Mouse (Mus musculus) ES-E14 (cell line): ENCODE measurements around the gene Eif2d. TPM values are rescaled to one million over a fixed set of nuclear protein-coding genes. Genes with fewer than 3 reads are reported as not detected.
A peak's percentile ranks its signal among the peaks of the same experiment; 100 is the strongest.

Experiments
- DNase-seq: peaks from one replicate; pipeline ENCODE4 v3.0.0-alpha.2; 2013; ENCODE audit warnings: low read depth, low spot score
- H3K27ac ChIP-seq: 2 replicates; pipeline ENCODE4 v1.5.1; 2012; ENCODE audit warnings: low read depth, mild to moderate bottlenecking, low read length, moderate library complexity, mixed read lengths; ENCODE audit not compliant: poor library complexity, insufficient read depth, severe bottlenecking
- H3K36me3 ChIP-seq: 2 replicates; pipeline ENCODE4 v1.6.1; 2012; ENCODE audit warnings: mild to moderate bottlenecking, low read length, moderate library complexity, mixed read lengths; ENCODE audit not compliant: control insufficient read depth, poor library complexity, insufficient read depth, severe bottlenecking
- H3K4me1 ChIP-seq, 2 experiments: fragments of 150-350 bp in 1 of 2; sonication (generic) in 1 of 2; 2 replicates each; pipeline ENCODE4 v1.6.1; 2012; ENCODE audit warnings: low read length in 2 of 2, mild to moderate bottlenecking in 1 of 2, mixed read lengths in 1 of 2; ENCODE audit not compliant: control insufficient read depth in 2 of 2, insufficient read depth in 2 of 2, poor library complexity in 1 of 2
- H3K4me3 ChIP-seq, 2 experiments: fragments of 150-350 bp in 1 of 2; sonication (generic) in 1 of 2; 2 replicates each; pipeline ENCODE4 v1.5.1; 2012; ENCODE audit warnings: low read length in 2 of 2, low read depth in 1 of 2, mild to moderate bottlenecking in 1 of 2, mixed read lengths in 1 of 2; ENCODE audit not compliant: insufficient read depth in 1 of 2, poor library complexity in 1 of 2, severe bottlenecking in 1 of 2
- H3K9ac ChIP-seq: 2 replicates; pipeline ENCODE4 v1.6.1; 2012; ENCODE audit warnings: low read depth, mild to moderate bottlenecking, low read length, mixed read lengths; ENCODE audit not compliant: poor library complexity, insufficient read depth, severe bottlenecking
- H3K9me3 ChIP-seq: fragments of 150-350 bp; sonication (generic); 2 replicates; pipeline ENCODE4 v1.6.1; 2012; ENCODE audit warnings: low read depth, mild to moderate bottlenecking, low read length; ENCODE audit not compliant: control insufficient read depth, insufficient read depth
- CHD2 ChIP-seq: IDR thresholded peaks from 2 replicates; pipeline ENCODE4 v1.6.1; 2014; ENCODE audit warnings: mild to moderate bottlenecking, low read depth, low read length, inconsistent platforms
- HCFC1 ChIP-seq: IDR thresholded peaks from 2 replicates; pipeline ENCODE4 v1.6.1; 2012; ENCODE audit warnings: low read length, inconsistent platforms, borderline replicate concordance; ENCODE audit not compliant: insufficient read depth
- MAFK ChIP-seq: IDR thresholded peaks from 2 replicates; pipeline ENCODE4 v1.6.1; 2014; ENCODE audit warnings: mild to moderate bottlenecking, low read depth, low read length, inconsistent platforms; ENCODE audit not compliant: insufficient read depth
- ZC3H11A ChIP-seq: IDR thresholded peaks from 2 replicates; pipeline ENCODE4 v1.6.1; 2012; ENCODE audit warnings: low read depth, mild to moderate bottlenecking, inconsistent platforms, low read length, borderline replicate concordance
- ZNF384 ChIP-seq: IDR thresholded peaks from 2 replicates; pipeline ENCODE4 v1.6.1; 2012; ENCODE audit warnings: low read depth, low read length, inconsistent platforms
- in situ Hi-C, 2 experiments: fragments of 600-800 bp; cut with MboI; formaldehyde crosslinking; loops; one replicate each; pipeline ENCODE4 v1.15.1; 2025; ENCODE audit warnings: low sequenced_read_pairs in 2 of 2, inconsistent platforms in 1 of 2; ENCODE audit not compliant: unreplicated experiment in 2 of 2
- total RNA-seq: library from RNA; depleted of rRNA; stranded (reverse); fragments of 300-350 nt; gene quantifications from 2 replicates; pipeline ENCODE4 v1.2.3, GENCODE M21; 2012

The Eif2d gene
- total RNA-seq, 1 experiment, result 64.5 TPM

GRCm38 (mm10) chr1:131119026-131119425 lies 34.0 kb upstream of the Eif2d start:
- no peak for DNase-seq
- Histone ChIP-seq H3K9ac (no peak overlapping the region), H3K4me3 (no peak overlapping the region), H3K4me1 (no peaks in the 10 kb centered on the region; a peak in 1 of 4 replicates), H3K36me3 (no peaks in the 10 kb centered on the region), H3K27ac (no peak overlapping the region), H3K9me3 (no peaks in the 10 kb centered on the region)
- TF ChIP-seq ZNF384, result no peak
- no peak for TF ChIP-seq HCFC1
- no peak for TF ChIP-seq ZC3H11A
- TF ChIP-seq MAFK, result no peak
- TF ChIP-seq CHD2, result no peak
- in situ Hi-C loops, result no loop called here

GRCm38 (mm10) chr1:131121987-131122386 lies 31.0 kb upstream of the Eif2d start:
- Histone ChIP-seq H3K27ac (no peak overlapping the region), H3K4me1 (no peaks in the 10 kb centered on the region), H3K4me3 (no peak overlapping the region), H3K9ac (no peak overlapping the region), H3K9me3 (no peaks in the 10 kb centered on the region), H3K36me3 (peaks cover 6% of the 10 kb centered on the region; the same call in 1 of the 2 replicates)
- no peak for DNase-seq
- in situ Hi-C loops, result loop anchor here in 1 of 2 experiments (10.0 kb wide), 1 partner anchor 143 kb away; no protein-coding TSS in a partner anchor
- TF ChIP-seq MAFK (no peak), CHD2 (no peak), ZNF384 (no peak), HCFC1 (no peak), ZC3H11A (no peak)

- no peak overlapping the region for H3K4me3 ChIP-seq
- H3K9ac ChIP-seq, result no peak overlapping the region
- in situ Hi-C loops, result loop anchor here in 1 of 2 experiments (10.0 kb wide), 1 partner anchor 141 kb away; no protein-coding TSS in a partner anchor
- no peak for DNase-seq
- TF ChIP-seq HCFC1 (no peak), ZNF384 (no peak), MAFK (no peak), ZC3H11A (no peak), CHD2 (no peak)
- no peaks in the 10 kb centered on the region for H3K4me1 ChIP-seq
- H3K9me3 ChIP-seq, result no peaks in the 10 kb centered on the region
- H3K36me3 ChIP-seq, result peaks cover 21% of the 10 kb centered on the region
- no peak overlapping the region for H3K27ac ChIP-seq
Measured at GRCm38 (mm10) chr1:131123522-131124265, 29.3 kb upstream of the Eif2d start.

- in situ Hi-C loops, result loop anchor here in 1 of 2 experiments (10.0 kb wide), 1 partner anchor 139 kb away; no protein-coding TSS in a partner anchor
- peaks cover 44% of the 10 kb centered on the region for H3K36me3 ChIP-seq
- TF ChIP-seq CHD2 (no peak), ZNF384 (peak; percentile 91)
- H3K9ac ChIP-seq, result no peak overlapping the region
- no peak for DNase-seq
- H3K9me3 ChIP-seq, result no peaks in the 10 kb centered on the region
- no peaks in the 10 kb centered on the region for H3K4me1 ChIP-seq
- no peak overlapping the region for H3K4me3 ChIP-seq
- H3K27ac ChIP-seq, result no peak overlapping the region
Measured at GRCm38 (mm10) chr1:131125987-131126744, 26.8 kb upstream of the Eif2d start.
